Mouse (Mus musculus) thymus, postnatal 0 days (tissue): Measurements from ENCODE around the gene Mtg1. TPM values are rescaled to one million over a fixed set of nuclear protein-coding genes. Genes with fewer than 3 reads are reported as not detected.
A peak's percentile ranks its signal among the peaks of the same experiment; 100 is the strongest.

Experiments
- DNase-seq: peaks from one replicate; pipeline ENCODE4 v3.0.0-alpha.2; 2015; ENCODE audit warnings: low spot score
- polyA plus RNA-seq: library from polyadenylated mRNA; unstranded; fragments of >200 nt; fragmentation: Nextera tagmentation; extraction: Ambion mirVana; gene quantifications from 2 replicates; pipeline ENCODE4 v1.2.1, GENCODE M21; 2015

Gene Mtg1
- polyA plus RNA-seq, result 32.1 and 33.1 TPM in 2 replicates

- peak; percentile 96 for DNase-seq
These were observed at the start of gene Mtg1 for GRCm38 (mm10) chr7:140137135-140138020. Gene Mtg1, plus strand, starts transcription at chr7:140137564.

GRCm38 (mm10) chr7:140090601-140091000, 46.8 kb upstream of the Mtg1 start:
- no peak for DNase-seq

GRCm38 (mm10) chr7:140092924-140093528, 44.3 kb upstream of the Mtg1 start, which contains the start of gene Prap1:
Gene Prap1, plus strand, starts transcription at chr7:140093395.
- no peak for DNase-seq

- DNase-seq, result no peak
These were observed 42.4 kb upstream of the Mtg1 start for GRCm38 (mm10) chr7:140094954-140095353.

DNA sequence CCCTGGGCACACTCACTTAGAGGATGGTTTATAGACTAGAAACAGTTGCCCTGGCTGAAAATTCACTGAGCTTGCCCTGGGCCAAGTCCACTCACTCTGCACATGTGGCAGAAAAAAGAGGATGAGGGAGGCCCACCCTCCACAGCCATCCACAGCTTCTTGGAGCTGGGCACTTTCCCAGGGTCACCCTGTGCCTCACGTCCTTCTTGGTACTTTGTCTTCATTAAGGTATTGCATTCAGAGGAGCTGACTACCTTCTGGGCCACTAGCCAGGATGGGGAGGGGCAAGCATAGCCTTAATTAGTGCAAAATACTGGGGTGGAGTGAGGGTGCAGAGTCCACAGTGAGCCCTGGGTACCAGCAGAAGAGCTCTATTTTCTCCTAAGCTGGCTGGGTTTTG, 41.8 kb upstream of the Mtg1 start:
- no peak for DNase-seq

GRCm38 (mm10) chr7:140096055-140096454, 41.3 kb upstream of the Mtg1 start:
- DNase-seq, result no peak

- DNase-seq, result no peak
These were observed 38.9 kb upstream of the Mtg1 start for GRCm38 (mm10) chr7:140098466-140098865.

DNA sequence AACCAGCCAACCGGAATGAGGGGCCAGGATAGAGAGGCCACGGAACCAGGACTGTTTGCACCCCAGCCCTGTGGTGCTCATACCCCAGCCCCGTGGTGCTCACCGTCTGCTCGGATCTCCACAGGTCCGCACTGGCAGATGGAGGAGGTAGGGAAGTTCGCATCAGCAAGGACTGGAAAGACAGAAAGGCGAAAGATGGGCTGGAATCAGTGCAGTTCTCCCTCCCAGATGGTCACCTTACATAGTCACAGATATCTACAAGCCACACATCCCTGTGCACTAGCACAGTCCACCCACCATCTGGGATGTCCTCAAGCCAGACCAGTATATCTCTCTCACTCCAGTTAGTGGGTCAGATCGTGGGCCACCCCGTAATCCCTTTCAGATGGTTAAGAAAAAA, 35.9 kb upstream of the Mtg1 start:
- DNase-seq, result no peak

DNA sequence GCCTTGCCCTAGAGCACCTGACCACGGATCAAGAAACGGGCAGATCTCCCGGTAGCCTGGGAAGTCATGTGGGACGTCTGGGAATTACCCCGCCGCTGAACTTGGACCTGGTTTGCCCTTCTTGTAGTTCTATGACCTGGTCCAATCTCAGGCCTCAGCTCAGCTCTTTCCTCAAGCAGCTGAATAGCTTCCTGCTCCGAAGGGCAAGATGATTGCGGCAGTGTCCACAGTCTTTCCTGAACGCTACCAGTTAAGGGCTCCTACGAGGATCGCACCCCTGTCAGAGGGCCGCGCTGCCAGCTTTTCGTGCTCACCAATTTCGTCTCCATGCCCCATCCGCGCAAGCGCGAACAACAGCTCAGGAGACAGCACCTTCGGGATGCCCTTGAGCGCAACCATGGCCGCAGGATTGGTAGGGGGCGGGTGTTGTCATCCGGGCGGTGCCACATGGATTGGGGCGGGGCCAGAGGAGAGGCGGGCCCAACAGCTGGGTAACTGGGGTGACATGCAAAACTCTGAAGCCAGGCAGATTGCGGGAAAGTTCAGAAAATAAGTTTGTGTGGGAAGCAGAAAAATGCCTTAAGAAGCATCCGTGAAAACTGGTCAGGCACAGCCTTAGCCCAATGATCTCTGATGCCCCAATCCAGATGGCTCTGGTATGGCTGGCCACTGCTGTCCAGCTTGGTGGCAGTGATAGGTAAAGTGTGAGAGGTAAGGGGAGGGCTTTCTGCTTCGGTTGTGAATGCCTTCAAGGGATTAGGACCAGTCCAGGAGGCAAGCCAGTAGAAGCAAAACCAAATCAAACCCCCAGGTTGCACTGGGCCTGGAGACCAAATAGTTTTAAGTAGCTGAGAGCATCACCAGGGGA, 35.1 kb upstream of the Mtg1 start, which contains the start of gene Fuom:
Gene Fuom (minus strand): TSS at position 449 of the 868 bp plus-strand sequence.
- peak; percentile 89 for DNase-seq

- no peak for DNase-seq
These were observed 33.4 kb upstream of the Mtg1 start for GRCm38 (mm10) chr7:140104009-140104408.

DNA sequence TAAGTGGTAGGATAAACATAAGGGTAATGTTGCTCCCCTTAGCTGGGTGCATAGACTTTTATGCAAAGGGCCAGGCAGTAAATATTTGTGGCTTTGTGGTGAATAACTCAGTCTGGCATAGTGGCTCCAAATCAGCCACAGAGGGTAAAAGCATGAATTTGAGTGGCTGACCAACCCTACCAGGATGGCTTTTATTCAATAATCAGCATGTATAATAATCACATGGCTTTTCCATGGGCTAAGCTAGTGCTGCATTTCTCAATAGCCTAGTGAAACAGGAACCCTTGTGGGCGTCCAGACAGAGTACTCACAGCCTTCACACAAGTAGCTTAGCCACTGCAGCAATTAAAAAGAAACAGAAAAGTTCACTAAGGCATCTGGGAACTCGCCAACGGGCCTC, 25.4 kb upstream of the Mtg1 start:
- DNase-seq, result no peak

- peak; percentile 7 for DNase-seq
These were observed 21.6 kb upstream of the Mtg1 start, which contains the start of gene Paox for GRCm38 (mm10) chr7:140115583-140116328. Gene Paox, plus strand, starts transcription at chr7:140115799.

GRCm38 (mm10) chr7:140116329-140117054, 20.9 kb upstream of the Mtg1 start, which contains the start of gene Echs1:
Gene Echs1, minus strand, starts transcription at chr7:140116476.
- DNase-seq, result peak; percentile 80

- no peak for DNase-seq
These were observed 16.9 kb upstream of the Mtg1 start for GRCm38 (mm10) chr7:140120484-140120883.

DNA sequence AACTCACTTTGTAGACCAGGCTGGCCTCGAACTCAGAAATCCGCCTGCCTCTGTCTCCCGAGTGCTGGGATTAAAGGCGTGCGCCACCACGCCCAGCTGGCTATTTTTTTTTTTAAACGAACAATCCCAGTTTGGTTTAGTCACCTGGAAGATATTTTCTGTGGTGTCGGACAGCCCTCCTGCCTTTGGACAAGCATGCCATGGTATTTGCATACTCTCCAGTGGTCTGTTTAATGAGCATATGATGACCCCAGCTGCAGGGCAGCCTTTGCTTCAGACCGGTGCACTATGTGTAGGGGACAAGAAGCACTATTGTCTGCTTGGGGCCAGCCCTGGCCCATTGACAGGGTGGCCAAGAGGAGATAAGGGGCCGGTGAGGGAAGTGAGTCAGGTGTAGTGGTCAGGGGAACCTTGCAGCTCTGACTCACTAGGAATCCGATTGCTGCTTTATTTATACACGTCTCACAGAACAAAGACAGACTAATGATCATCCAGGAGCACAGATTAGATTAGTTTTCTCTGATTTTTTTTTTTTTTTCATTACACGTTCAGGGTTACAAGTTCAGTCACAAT, 15.9 kb upstream of the Mtg1 start:
- DNase-seq, result no peak

GRCm38 (mm10) chr7:140122765-140123164, 14.6 kb upstream of the Mtg1 start:
- no peak for DNase-seq

GRCm38 (mm10) chr7:140124382-140124781, 13.0 kb upstream of the Mtg1 start:
- no peak for DNase-seq

GRCm38 (mm10) chr7:140125278-140126021, 11.9 kb upstream of the Mtg1 start:
- peak; percentile 87 for DNase-seq

DNA sequence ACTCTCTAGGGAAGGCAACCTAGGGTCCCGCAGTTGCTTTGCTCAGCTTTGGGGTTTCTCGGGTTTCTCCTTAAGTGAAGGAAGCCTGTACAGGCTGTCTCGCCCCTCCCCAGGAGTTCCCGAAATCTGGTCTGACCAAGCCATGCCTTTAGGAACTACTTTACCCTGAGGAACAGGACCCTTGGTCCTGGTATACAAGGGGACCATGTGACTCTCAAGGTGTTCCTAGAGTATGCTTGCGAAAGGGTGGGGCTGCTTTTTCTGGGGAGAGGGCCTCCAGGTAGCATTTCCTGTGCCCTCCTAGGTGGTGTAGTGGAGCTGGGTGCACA, 11.4 kb upstream of the Mtg1 start:
- DNase-seq, result no peak
